Mouse (Mus musculus) T-cell, adult 2 months (primary cell): Measurements from ENCODE around the gene Slc6a19.

ENCODE experiments used
- DNase-seq: peaks from one replicate; pipeline ENCODE4 v3.0.0; 2022; ENCODE audit warnings: low spot score

Gene Slc6a19

DNA sequence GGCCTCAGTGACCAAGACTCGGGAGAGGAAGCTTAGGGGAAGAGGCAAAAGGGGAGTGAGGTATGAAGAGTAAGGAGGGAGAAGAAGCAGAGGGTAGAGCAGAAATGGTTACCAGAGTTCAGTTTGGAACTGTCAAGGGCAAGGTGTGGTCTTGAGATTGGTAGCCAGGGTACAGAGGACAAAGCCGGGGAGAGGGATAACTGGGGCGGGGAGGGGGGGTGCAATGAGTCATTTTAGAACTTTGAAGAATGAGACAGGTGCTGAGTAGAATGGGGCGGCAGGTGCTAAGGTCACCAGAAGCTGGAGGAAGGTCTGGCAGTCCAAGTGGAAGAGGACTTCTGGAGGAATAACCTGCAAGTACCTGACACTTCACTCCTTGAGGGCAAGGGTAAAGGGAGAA lies 8.5 kb upstream of the Slc6a19 start:
- no peak for DNase-seq

DNA sequence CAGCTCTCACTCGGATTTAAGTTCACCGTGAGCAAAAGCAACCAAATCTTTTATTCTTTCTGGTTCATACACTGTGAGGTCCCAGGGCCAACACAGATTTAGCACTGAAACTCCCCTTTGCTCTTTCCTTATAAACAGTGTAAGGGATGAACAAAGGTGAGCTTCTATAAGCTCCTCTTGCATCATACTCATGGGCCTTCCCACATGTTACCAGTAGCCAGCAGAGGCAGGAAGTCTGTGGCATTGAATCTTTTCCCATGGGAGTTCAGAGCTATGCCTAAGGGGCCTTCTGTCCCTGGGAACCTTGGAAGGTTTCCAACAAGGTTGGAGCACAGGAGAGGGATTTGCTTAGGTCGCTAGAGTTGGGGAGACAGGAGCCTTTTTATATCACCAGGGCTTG lies 7.6 kb upstream of the Slc6a19 start:
- no peak for DNase-seq

GRCm38 (mm10) chr13:73711803-73712202 lies 7.1 kb upstream of the Slc6a19 start:
- DNase-seq = no peak

DNA sequence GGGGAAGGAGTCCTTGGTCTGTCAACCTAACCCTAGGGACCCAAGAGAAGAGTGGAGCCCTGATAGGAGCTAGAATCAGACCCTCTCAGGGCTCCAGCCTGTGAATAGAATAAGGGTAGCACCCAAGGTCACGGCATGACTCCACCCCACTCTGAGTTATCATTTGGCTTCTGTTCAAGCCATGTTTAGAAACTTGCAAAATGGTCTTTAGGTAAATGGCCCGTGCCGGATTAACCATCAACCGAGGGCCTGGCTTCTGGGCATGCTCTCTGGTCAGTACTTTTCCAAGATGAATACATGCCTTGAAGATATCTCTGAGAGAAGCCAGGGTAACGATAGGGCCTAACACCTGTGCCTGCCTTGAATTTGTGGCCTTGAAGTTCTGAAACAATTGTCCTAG lies 6.6 kb upstream of the Slc6a19 start:
- DNase-seq = no peak

DNA sequence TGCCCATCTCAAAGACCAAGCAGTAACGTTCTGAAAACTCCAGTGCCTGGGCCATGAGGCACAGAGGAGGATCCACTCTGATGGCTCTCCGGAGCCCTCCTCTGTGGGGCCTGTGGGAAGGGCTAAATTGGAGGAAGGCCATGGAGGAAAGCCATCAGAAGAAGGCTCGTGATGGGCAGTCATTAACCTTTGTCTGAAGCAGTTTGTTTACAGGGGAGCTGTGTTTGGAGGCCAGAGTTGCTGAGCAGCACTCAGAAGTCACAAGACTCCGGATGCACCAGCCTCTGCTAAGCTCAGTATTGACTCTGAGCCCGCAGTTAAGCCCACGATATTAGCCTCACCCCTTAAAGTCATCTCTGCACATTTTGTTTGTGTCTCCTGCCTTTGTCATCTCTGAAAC lies 4.8 kb upstream of the Slc6a19 start:
- peak; percentile 56 for DNase-seq

DNA sequence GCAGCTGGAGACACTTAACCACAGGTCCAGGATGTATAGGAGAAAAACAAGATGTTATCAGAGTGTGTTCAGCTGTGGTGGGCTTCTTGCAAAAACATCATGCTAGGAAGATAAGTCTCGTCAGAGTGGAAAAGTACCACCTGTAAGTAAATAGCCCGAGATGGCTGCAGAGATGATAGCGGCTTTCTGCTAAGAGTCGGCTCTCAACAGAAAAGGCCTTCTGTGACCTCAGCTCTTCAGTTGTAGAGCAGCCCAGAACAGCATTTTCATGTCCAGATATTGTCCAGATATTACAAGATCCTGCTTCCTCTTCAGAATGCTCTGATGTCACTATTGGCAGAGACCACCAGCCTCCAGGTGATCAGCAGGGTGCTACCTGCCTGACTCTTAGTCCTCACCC lies 1.2 kb downstream of the Slc6a19 start:
- DNase-seq = peak; percentile 70

- DNase-seq = peak; percentile 85
These were observed 1.9 kb downstream of the Slc6a19 start for GRCm38 (mm10) chr13:73702776-73703175.

DNA sequence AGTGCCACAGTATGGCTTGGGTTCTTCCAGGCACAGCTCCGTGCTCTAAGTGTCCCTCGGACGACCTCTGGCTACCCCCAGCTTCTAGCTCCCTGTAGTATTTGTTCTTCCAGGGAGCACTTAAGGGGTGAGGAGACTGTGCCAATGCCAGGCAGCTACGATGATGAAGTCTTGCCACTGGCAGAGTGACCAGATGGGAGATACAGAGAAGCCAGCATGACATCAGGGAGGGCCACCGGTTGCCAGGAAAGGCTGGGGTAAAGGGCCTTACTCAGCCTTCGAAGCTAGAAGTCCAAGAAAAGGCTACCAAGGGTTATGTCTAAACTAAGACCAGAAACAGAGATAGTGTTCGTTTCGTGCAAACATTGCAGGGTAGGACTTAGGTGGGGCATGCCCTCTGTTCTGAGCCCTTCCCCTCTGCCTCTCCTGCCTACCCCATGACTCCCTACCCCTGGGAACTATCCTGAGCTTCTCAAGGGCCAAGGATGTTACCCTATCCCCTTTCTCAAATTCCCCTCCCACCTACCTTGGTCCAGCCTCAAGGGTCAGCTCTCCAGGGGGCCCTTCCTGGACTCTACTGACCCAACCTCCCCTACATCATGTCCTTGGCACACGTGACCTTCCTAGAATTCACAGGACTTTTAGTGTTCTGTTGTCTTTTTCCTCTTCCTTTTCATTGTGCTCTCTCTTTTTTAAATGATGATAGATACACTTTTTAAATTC lies 3.3 kb downstream of the Slc6a19 start:
- DNase-seq = no peak

- DNase-seq = no peak
These were observed 4.1 kb downstream of the Slc6a19 start for GRCm38 (mm10) chr13:73700554-73700953.

DNA sequence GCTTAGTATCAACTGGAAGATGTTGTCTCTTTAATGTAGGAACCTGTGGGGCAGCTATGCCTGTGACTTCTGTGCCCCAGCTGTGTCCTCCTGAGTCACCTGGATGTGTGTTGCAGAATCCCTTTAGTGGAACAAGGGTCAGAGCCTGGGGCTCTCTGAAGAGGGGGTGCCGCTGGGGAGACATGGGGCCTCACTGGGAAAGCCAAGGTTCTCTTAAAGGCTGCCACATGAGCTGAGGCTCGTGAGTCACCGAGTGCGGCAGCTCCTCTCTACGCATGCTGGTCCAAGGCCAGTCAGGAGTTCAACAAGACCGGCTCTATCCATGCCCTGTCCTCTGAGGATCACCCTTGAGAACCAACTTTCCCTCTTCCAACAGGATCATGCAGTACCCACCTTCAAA lies 5.0 kb downstream of the Slc6a19 start:
- no peak for DNase-seq

DNA sequence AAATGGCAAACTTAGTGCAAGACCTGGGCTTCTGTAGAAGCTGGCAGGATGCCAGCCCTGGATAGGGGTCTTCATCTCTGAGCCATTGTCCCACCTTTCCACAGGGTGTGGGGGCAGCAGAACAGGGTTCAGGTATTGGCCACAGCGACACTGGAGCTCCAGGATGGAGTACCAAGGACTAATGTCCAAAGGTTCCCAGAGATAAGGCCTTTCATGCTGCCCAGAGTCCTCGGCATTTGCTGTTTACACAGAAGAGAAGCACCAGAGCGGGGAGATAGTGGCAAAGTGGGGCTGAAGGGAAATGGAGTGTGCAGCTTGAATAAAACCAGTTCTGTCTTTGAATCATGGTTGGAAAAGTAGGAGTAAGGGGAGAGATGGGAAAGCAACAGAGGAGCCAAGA lies 8.1 kb downstream of the Slc6a19 start:
- DNase-seq = no peak

DNA sequence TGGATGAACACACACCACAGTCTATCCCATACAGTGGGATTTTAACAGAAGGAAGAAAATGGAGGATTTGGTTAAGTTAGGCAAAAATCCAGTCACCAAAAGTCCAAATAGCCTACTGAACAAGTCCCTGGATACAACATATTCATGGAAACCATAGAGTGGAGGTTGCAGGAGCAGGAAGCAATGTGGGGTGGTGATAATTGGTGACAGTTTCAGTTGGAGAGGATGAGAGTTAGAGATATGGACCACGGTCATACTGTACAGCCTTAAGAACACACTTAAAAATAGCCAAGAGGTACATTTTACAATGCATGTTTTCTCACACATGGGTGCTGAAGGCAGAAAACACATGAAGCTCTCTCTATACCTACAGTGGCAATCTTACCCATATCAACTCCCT lies 9.7 kb downstream of the Slc6a19 start:
- DNase-seq = no peak

DNA sequence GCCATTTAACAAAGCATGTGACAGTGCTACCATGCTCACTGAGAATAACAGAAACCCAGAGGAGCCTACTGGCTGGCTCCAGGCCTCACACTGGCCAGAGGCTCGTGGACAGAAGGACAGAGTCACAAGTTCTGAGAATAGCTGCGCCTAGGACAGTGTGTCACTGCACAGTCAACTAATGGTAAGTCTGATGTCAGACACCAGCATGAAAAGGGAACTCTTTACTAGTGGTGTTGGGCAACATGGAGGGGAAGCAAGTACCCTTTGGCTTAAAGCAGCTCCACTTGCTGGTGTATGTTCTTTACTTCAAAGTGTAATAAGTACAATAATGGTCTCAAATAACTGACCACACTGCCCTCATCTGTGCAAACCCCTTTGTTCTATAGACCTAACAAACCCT lies 11.3 kb downstream of the Slc6a19 start:
- DNase-seq = no peak

DNA sequence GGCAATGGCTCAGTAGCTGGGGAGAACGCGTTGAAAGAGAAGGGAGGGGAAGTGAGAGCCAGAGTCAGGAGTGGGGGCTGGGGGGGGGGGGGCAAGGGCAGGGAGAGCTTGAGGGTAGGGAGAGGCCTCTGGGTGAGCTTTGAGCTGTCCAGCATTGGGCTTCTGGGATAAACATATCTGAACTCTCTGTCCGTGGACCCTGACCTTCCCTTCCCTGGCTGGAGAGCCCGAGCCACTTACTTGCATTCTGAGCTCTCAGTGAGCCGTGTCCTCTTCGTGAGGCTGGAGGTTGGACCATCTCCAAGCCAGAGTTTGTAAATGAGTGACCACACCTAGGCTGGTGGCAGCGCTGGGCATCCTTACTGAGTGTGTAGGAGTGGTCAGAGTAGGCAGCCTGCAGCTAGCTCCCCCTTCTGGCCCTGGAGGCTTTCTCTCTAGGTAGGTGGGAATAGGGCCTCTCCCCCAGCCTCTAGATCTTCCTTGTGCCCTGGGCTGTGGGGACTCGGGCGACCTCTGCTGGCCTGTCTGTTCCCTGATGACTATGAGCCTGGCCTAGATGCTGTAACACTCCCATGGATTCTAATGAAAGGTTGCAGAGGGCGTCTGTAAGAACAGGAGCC lies 12.3 kb downstream of the Slc6a19 start:
- DNase-seq = peak; percentile 79

DNA sequence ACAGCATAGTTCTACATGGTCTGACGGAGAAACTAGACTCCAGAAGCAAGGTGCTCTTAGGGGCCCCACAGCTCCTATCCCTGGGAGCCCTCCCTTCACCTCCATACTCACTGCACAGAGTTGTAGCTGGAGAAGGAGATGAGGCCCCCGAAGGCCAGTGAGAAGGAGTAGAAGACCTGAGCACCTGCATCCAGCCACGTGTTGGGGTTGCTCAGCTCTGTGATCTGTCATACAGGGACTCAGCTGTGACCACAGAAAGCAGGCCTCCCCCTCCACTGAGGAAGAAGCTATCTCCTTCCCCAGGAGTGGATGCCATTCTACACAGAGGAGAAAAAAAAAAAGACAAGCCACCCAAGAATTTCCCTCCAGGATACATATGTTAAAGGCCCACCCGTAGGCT lies 15.7 kb downstream of the Slc6a19 start:
- no peak for DNase-seq

DNA sequence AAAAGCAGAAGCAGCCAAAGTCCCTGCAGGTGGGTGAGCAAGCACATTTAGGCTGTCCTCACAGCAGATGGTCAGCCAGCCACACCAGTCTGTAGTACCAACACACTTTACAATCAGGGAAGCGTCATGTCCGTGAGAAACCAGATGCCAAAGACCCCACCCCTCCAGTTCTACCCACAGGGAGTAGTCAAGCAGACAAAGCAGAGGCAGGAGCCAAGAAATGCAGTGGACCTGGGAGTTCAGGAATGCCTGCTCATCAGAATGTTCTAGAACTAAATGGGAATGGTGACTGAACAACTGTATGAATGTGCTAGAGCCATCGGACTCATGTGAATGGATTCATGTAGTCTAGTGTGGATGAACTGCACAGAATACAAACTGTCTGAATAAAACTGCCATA lies 17.1 kb downstream of the Slc6a19 start:
- DNase-seq = no peak

DNA sequence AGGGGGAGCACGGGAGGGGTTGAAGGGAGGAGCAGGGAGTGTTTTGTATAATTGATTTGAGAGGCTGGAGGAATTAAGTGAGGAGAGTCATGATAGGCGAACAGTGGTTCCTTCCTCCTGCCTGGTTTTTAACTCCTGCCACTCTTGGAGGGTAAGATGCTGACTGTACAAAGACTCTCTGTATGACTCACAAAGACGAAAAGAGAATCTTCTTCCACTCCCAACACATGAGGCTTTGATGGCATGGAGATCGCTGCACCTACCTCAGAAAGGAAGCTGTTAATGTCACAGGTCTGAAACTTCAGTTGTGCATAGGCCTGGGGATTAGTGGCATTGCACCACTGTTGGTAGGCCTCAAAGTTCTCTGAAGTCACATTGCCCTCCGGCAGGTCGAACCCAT lies 19.2 kb downstream of the Slc6a19 start:
- no peak for DNase-seq

DNA sequence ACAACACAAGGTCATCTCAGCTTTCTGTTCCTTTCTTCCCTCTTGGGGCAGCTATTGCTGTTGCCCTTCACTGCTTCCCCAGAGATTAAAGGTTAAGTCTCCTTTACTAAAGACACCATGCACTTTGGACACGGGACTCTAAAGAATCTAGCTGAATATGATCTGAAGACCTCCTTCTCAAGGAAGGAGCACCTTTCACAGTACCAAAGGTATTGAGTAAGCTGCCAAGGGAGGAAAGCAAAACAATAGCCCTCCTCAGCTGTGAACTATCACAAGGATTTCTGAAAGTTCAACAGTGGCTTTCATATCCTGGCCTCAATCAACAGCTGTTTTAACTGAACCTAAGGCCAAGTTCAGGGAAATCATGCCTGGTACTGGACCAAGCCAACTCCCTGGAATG lies 20.3 kb downstream of the Slc6a19 start:
- DNase-seq = no peak

DNA sequence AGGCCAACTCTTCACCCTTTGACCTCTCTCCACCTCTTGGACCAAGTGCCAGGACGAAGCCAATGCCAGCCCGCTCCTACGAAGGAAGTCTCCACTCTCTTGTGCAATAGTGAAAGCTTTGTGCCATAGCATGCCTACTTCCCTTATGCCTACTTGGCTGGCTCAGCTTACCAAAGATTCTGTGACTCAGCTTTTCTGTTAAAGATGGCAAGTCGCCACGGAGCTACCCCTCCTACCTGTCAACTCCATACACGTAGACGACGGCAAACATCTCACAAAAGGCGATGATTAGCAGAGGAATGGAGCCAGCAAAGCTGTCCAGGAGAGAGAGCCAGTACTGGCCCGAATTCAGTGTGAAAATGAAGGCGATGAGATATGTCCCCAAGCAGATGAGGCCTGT lies 21.0 kb downstream of the Slc6a19 start:
- no peak for DNase-seq

DNA sequence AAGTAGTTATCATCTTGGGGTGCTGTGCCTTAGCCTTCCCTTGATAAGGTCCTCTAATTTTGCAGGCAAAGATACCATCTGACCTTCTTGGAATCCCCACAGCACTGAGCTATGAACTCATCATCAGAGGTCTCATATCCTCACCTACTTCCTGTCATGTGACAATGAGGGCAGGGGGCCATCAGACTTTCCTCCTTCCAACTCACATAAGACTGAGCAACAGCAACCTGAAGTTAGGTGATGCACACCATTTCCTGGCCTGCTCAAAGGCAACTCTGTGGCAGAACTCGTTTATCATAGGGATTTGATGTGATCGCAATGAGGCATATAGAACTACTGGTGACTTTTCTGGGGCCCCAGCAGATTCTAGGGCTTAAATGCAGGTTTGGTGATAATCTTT lies 22.4 kb downstream of the Slc6a19 start:
- peak; percentile 36 for DNase-seq

DNA sequence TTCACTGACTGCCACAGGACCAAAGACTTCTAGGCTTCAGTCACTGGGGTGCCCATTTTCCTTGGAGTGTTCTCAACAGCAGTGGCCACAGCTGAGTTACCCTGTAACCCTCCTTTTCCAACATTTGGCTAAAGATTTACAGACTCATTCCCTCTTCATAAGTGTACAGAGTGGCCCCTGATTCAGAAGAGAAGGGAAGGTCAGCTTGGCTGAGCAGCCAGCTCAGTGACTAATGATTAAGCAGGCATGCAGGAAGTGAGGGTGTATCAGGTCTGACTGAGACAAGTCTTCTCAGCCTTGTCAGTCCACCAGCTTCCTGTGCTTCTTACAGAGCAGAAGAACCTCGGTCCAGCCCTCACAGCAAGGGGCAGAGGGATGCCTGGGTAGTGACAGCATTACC lies 24.3 kb downstream of the Slc6a19 start:
- no peak for DNase-seq

DNA sequence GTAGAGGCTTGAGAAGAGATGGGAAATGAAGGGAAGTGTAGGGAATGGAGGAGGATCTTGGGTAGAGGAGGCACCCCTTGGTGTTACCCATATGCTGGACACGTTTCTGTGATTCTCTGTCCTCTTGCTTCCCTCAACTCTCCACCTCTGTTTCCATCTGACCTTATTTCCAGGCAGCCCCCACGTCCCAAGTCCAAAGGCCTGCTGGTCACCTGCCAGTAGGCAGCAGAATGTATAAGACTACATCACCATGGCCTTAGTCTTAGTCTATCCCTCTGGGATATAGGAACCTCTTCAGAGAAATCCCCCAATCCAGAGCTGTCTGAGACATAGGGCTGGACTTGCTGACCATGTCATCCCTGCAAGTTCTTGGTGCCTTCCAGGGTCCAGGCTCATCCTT lies 25.4 kb downstream of the Slc6a19 start:
- no peak for DNase-seq

GRCm38 (mm10) chr13:73677853-73678252 lies 26.8 kb downstream of the Slc6a19 start, which contains the start of gene Slc6a18:
Gene Slc6a18, minus strand, starts transcription at chr13:73678023.
- DNase-seq = no peak

DNA sequence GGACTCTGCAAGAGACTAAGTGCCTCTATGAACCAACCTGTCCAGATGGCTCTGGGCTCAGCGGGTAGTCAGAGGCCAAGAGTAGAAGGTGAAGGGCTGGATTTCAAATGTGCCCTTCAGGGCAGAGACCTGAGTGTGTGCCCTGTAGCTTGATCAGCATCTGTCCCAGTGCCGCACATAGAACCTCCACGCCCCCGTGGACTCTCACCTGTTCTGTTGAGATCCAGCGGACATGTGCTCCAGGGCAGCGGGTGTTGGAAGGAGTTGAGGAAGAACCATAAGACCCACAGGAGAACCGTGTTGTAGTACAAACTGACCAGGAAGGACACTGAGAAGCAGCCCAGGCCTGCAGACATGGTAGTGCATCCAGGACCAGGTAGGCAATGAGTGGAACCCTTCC lies 29.5 kb downstream of the Slc6a19 start:
- no peak for DNase-seq
